Mouse (Mus musculus): ENCODE data around the gene Pttg1.

Pttg1 gene

DNA sequence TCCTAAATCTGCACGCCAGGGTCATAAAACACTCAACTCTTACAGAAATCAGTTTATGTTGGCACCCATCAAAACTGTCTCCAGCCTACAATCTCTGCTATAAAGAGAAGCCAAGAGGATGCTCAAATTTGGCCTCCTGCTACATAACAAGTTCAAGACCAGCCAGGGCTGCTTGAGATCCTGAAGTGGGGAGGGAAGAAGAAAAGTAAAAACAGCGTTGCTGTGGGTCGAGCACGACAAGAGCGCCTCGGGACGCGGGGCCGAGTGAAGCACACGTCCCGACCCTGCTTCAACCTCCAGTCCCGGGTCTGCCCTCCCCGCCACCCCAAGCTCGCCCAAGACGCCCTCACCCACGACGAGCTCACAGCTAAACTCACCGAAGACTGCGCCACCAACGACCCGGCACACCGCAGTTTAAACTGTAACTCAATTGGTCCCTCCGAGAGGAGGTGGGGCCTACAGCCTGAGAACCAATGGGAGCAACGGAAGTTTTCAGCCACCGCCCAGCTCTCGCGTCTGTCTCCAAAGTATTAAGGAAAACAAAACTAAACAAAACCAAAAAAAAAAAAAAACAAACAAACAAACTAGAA is at the start of gene Pttg1:
Gene Pttg1 (minus strand): TSS at position 428 of the 590 bp plus-strand sequence.
- peak; percentile 25 to 55 for DNase-seq (ENCODE audit: low spot score in 2 of 2)

DNA sequence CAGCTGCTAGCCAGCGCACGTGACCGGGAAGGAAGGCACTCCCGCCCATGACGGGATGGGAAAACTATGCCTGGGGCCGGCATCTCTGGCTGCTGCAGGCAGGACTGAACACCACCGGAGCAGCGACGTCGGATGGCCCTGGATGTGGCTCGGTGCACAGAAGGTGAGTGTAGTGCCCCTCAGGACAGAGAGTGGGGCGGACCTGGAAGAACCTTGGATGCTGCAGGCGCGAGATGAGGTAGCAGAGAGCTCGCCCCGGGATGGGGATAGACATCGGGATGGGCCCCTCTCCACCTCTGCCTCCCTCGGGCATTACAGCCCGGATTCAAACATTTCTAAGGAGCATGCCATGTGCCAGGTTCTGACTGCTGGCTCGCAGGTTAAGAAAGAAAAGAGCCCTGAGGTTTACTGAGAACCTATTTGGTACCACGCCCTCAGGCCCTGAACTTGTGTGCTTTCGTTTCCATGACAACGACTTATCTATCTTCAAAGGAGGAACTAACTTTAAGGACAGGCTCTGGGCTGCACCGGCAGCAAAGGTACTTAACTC is 48.2 kb upstream of the Pttg1 start, which contains the start of gene C1qtnf2:
Gene C1qtnf2 (plus strand): TSS at position 52 of the 550 bp plus-strand sequence.
- DNase-seq (ENCODE audit: low spot score in 2 of 2): no peak

DNA sequence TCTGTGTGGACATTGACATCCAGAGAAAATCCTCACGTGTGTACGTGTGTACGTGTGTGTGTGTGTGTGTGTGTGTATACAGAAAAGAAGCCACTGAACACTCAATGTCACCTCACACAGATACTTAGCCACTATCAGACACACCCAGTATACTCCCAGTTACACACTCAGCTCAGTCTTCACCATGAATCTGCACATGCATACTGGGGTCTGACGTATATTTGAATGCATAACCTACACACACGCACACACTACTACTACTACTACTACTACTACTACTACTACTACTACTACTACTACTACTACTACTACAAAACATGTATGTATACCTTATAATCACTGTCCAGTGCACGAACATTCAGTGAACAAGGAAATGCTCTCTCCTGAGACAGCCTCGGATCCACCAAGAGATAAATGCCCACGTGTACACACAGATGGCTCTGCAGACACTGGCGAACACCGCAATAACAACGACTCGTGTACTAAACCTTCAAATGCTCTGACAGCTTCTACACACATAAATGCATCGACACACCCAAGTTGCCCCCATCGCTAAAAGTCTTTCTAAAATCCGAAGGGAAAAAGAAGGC is 47.7 kb upstream of the Pttg1 start:
- no peak for DNase-seq (ENCODE audit: low spot score in 2 of 2)

DNA sequence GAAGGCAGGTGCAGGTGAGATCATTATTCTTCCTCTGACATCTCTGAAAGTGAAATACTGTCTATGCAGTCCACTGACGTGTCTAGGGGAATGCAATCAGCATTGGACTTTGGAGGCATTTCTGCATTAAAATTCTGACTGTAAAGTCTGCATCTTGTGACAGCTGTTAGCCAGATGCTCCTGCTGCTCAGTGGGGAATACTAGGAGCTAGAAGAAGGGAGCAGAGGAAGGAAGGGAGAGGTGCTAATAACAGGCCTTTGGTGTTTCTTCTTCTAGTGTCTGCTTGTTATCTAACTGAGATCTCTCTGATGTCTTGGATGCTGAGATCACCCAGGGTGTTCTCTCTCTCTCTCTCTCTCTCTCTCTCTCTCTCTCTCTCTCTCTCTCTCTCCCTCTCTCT is 47.1 kb upstream of the Pttg1 start:
- DNase-seq (ENCODE audit: low spot score in 2 of 2): no peak

DNA sequence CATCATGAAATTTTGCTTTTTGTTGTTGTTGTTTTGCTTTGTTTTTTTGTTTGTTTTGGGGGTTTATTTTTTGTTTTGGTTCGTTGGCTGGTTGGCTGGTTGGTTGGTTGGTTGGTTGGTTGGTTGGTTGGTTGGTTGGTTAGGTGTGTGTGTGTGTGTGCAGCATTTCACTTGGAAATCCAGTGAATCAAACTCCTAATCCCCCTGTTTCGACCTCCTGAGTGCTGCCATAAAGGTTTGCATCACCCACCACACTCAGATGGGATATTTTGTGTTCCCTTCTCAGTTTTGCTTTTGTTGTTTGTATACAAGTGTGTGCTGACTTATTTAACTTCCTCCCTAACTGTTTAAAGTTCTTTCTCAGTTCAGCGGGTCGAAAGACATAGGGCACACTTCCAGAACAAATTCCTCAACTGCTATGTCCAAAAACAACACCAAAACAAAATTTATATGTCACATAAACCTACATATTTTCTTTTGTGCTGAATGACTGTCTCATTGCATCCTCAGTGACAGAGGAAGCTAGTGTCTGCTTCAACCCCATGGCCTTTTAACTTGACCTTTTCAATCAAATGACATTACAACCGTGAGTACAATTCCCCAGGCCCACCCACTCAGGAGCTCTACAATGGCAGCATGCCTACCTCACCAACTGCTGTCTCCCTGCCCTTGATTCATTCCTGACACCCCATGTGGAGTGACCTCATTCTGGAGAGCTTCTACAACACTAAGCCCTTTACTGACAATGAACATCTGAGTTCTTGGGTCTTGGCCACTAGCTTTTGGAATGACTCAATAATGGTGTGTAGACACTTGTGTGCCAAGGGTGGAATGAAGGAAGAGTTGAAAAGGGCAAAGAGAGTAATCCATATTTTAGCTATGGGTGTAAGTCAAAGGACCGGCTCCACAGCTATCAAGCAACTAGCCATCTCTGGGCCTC is 45.1 kb upstream of the Pttg1 start:
- no peak for DNase-seq (ENCODE audit: low spot score in 2 of 2)

DNA sequence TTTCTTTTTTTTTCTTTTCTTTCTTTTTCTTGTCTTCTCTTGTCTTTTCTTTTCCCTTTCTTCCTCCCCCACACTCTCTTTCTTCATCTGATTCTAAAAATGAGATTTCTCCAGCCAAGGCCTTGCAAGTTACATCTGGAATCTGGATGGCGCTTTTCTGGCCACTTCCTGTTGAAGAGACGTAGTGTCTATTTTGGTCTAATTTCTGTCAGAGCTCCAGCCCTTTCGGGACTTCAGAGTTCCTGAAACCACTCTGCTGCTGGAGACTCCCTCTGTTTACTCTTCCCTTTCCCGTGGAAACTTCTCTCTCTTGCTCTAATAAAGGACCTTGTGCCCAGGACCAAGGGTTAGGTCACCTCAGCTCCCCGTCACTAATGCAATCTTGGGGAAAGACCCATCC is 44.1 kb upstream of the Pttg1 start:
- DNase-seq (ENCODE audit: low spot score in 2 of 2): no peak

DNA sequence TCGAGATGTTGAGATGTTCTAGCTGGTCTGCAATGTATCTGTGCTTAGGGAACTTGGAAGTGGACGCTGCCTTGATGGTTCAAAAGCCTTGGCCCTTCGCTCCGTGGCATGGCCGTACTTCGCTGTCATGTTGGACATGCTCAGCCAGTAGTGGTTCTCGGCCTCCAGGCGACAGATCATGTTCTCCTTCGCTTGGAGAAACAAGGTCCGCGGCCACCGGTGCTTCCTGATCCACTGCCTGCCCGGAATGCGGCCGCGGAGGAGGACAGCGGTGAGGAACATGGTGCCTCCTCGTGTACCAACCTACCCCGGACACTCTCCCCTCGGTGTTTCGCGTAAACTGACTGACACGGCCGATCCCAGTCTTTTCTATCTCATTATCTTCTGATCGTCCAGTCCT is 37.2 kb upstream of the Pttg1 start:
- DNase-seq (ENCODE audit: low spot score in 2 of 2): no peak

DNA sequence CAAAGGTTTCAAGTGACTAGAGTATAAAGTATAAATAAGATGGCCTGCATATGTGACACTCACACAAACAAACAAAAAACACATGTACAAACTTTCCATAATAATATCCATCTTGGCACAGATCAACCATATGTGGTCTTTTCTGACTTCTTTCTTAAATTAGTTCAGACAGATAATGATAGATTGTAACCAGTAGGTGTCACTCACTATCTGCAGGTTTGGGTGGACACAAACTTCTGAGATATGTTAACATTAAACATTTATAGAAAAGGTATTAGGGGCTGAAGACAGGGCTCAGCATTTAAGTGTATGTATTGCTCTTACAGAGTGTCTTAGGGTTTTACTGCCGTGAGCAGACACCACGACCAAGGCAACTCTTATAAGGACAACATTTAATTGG is 26.2 kb upstream of the Pttg1 start:
- no peak for DNase-seq (ENCODE audit: low spot score in 2 of 2)

DNA sequence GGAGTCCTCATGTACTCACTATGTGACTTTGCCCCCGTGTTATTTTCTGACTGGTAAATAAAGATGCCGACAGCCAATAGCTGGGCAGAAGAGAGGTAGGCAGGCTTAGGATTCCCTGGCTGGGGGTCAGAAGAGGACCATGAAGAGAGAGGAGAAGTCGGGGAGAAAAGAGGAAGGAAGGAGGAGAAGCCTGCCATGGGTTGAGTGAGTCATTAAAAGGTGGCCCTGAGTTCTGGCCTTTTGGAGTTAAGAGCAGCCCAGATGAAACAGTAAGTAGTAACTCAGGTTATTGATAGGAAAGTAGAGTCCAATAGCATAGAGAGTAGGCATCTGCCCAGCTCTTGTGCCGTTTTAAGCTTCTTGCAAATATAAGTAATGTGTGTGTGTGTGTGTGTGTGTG is 25.3 kb upstream of the Pttg1 start:
- DNase-seq (ENCODE audit: low spot score in 2 of 2): no peak

DNA sequence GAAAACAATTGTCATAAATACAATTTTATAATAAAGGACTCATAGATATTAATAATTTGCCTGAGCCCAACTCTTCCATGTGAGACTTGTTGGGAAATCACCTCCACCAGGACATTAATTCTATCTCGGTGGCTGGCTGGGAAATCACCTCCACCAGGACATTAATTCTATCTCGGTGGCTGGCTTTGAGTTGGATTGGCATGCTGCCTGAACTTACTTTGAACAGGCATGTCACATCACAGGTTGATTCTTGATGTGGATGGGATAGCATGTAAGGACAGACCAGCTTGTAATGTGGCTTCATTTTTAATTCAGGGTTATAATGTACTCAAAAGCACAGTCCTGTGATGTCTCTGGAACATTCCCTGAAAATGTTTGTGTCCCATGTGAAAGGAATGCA is 23.9 kb upstream of the Pttg1 start:
- DNase-seq (ENCODE audit: low spot score in 2 of 2): no peak

DNA sequence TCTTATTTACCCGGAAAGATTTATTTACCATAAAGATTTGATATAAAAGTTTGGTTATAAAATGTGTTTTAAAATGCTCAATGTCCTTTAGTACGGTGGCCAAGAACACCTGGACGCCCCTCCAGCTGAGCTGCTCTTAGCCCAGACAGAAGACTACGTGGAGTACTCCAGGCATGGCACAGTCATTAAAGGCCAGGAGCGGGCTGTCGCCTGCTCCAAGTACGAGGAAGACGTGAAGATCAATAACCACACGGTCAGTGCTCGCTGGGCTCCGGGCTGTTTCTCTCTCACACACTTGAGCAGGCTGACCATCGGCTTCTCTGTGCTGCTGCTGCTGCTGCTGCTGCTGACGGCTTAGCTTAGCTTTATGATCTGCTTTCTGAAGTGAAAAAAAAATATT is 17.1 kb upstream of the Pttg1 start:
- DNase-seq (ENCODE audit: low spot score in 2 of 2): no peak

DNA sequence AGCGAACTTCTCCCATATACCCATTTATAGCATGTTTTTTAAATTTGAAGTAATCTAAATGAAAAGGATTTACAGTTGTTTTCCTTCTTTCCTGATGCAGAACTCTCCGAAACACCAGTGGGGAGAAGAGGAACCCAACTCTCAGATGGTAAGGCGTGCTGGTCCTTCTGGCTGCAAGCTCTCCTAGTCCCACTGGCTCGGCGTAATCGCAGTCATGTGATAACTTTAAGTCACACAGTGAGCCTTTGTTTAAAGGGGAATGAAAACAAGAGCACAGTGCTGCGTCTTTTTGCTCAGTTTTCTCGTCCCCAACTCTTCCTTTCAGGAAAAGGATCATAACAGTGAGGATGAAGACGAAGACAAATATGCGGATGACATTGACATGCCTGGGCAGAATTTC is 15.1 kb upstream of the Pttg1 start:
- DNase-seq (ENCODE audit: low spot score in 2 of 2): no peak

DNA sequence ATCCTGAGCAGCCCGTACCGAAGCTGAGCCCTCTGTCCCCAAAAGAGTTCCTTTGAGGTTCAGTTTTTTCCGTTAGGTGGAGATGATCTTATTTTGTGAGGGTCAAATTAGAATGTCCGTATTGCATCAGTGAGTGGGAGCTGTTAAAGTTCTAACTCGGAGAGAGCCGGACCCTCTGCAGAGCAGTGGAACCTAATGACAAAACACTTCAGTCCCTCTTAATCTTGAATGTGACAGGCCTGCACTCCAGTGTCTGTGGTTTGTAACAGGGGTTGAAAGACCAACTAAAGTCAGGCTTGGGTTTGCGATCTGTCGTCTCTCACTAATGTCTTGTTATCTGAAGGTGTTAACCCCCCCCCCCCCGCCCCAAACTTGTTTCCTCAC is 8.0 kb upstream of the Pttg1 start:
- no peak for DNase-seq (ENCODE audit: low spot score in 2 of 2)

DNA sequence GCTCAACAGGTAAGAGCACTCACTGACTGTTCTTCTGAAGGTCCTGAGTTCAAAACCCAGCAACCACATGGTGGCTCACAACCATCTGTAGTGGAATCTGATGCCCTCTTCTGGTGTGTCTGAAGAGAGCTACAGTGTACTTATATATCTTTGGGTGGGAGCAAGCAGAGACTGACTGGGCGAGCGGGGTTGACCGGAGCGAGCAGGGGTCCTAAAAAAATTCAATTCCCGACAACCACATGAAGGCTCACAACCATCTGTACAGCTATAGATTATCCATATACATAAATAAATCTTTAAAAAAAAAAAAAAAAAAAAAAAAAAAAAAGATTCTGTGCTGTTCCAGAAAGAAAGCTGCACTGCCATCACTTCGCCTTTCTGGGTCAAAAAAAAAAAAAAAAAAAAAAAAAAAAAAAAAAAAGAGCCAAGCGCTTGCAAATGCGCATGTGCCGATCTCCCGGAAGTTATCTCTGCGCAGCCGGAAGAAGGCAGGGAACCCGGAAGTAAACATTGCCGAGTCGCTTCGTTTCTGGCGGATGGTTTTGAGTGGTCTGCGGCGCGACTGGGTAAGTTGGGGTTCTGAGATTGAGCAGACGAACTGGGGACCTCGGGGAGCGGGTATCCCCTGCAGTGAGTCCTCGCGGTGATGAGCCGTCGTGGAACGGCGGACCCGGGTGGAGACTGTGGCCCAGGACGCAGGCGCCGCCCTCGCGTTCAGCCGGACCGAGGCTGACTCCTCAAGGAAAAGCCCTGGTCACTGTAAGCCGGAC is 7.4 kb upstream of the Pttg1 start, which contains the start of gene Slu7:
Gene Slu7 (plus strand): TSS at position 491 of the 770 bp plus-strand sequence.
- DNase-seq (ENCODE audit: low spot score in 2 of 2): peak; percentile 43 to 56

DNA sequence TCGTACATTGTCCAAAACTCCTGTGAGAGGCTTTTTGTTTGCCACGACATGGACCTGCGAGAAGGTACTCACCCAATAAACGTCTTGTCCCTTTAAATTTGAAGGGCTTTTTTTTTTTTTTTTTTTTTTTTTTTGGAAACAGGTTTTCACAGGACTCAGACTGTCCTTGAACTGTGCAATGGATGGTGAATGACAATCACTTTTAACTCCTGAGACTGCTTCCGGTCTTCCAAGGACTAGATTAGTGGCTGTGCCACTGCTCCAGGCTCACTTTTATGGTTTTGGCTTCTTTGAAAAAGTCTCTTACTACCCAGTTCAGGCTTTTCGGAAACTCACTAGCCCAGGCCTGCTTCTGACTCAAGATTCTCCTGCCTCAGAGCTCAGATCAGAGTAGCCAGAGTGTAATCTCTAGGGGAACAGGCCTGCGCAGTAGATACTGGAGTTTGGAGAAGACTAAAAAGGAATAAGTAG is 398 bp upstream of the Pttg1 start:
- DNase-seq (ENCODE audit: low spot score in 2 of 2): no peak

DNA sequence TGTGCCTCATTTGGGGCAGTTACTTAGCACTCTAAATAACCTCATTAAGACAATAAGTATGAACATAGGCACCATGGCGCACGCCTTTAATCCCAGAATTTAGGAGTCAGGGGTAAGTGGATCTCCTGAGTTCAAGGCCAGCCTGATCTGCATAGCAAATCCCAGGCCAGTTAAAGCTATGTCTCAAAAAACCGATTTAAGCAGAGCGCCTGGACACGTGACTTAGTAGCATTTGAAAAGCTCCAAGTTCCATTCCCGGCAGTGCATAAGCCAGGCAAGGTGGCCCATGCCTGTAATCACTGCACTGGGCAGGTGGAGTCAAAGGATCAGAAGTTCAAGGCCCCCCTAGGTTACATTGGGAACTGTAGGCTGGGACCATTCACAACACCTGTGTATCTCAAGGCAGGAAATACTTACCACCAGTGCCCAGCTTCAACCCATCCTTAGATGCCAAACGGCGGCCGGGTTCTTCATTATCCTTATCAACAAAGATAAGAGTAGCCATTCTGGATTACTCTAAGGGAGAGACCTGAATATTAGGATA is 813 bp downstream of the Pttg1 start:
- no peak for DNase-seq (ENCODE audit: low spot score in 2 of 2)

DNA sequence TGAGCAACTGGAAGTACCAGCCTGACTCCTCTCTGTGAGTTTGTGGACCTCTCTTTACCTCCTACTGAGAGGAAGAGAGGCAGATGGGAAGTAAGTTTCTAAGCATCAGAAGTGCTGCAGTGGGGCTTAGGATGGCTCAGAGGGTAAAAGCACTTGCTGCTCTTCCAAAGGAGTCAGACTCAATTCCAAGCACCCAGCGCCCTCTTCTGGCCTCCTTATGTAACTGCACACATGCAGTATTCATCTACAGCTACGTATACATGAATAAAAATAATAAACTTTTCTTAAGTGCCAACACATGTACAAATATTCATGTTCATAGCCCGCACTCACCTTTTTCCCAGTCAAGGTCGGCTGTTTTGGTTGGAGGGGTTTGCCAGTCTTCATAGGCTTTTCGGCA is 1.7 kb downstream of the Pttg1 start:
- DNase-seq (ENCODE audit: low spot score in 2 of 2): no peak

DNA sequence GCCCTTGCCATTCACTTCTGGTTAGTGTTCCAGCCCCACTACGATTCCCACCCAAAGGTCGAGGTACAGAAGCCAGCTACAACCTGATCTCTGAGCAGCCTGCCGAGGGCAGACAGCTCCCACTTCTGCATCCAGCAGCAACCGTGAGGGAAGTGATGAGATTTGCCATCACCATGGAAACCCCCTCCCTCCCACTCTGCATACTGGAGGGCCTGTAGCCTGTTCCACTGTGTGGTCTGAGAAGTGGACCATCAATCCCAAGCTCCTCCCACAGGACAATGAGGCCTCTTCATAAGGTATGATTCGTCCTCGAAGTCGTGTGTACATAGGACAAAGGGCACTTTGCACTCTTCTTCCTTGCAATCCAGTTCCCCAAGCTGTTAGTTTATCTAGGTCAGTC is 8.8 kb downstream of the Pttg1 start:
- DNase-seq (ENCODE audit: low spot score in 2 of 2): no peak

DNA sequence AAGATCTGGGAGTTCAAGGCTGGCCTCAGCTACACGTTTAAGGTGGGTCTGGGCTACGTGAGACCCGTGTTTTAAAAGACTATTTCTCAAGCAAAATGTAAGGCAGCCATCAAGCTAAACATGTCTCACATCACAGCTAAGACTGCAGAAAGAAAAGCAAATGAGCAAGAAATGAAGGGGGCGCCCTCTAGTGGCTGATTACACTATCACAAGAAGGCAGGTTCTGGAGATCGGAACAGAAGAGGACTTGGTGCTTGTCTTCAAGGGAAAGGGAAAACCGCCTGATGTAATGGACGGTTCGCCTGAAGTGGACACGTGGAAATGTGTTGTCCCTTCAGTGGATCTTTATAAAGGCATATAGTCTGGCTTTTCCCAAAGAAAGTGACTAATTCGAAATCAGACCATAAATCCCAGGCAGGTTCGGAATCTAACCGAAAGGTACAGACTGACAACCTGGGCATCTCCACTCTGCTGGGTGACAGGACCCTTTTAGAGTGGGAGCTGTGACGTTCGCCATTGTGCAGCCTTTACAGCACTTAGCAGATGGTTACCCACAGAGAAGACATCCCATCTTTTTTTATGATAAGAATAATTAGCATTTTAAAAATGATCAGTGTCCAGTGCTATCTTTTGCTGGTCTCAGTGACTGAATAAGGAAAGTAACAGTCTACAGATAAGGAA is 13.1 kb downstream of the Pttg1 start:
- peak; percentile 60 to 83 for DNase-seq (ENCODE audit: low spot score in 2 of 2)

DNA sequence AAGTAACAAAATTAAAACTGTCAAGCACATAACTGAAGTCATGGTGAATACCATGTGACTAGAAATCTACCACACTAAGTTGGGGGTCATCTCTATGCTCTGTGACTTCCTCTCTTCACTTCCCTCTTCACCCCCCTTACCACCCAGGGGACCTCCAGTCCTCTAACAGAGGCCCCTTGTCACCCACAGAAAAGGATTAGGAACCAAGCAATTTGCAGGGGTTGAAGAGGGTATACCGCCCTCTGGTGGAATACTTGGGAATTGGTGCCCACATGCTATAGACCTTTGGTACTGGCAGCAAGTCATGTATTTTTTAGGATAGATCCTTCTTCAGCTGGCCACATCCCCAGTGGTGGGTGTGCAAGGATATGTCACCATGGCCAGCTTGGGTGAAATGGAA is 14.6 kb downstream of the Pttg1 start:
- DNase-seq (ENCODE audit: low spot score in 2 of 2): peak; percentile 40 to 61

DNA sequence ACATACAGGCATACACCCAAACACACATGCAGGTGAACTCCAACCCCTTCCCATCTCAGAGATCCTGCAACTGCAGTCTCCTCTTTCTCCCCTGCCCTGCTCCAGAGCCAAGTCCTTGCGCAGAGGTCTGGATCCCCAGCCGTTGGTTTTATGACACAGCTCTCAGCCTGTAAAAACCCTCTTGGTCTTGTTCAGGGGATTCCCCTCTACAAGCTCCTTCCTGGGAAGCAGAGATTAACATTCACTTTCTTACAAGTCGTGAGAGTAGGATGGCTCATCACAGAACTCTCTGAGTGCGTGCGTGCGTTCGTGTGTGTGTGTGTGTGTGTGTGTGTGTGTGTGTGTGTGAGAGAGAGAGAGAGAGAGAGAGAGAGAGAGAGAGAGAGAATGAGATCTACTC is 15.8 kb downstream of the Pttg1 start:
- DNase-seq (ENCODE audit: low spot score in 2 of 2): no peak
